Mouse (Mus musculus) layer of hippocampus, postnatal 25 days (tissue): ENCODE results near the gene Usp36. TPM values are rescaled to one million over a fixed set of nuclear protein-coding genes. Genes with fewer than 3 reads are reported as not detected.
"Not testable (repeated sequence)": the region's sequence is repeated elsewhere in the genome, so short reads cannot be mapped to it uniquely, and the experiment has no call there.

Experiments used
- DNase-seq, 2 experiments: peaks; one replicate each; pipeline ENCODE4 v3.0.0; 2022; ENCODE audit warnings: mixed read lengths in 2 of 2, low spot score in 1 of 2; ENCODE audit errors: extremely low spot score in 1 of 2
- total RNA-seq, 2 experiments: library from RNA; stranded (reverse); gene quantifications; 2 replicates each; pipeline ENCODE4 v1.2.3; 2021

The Usp36 gene
- total RNA-seq = 10 to 100 TPM; 20.3 to 26.7 TPM

GRCm38 (mm10) chr11:118289999-118290889, at the start of gene Usp36:
Gene Usp36, minus strand, starts transcription at chr11:118290244.
- DNase-seq = peak; percentile 99 to 100

- DNase-seq = no peak
Measured at GRCm38 (mm10) chr11:118337491-118338168, 47.6 kb upstream of the Usp36 start.

GRCm38 (mm10) chr11:118333431-118333830, 43.4 kb upstream of the Usp36 start:
- DNase-seq = no peak

DNA sequence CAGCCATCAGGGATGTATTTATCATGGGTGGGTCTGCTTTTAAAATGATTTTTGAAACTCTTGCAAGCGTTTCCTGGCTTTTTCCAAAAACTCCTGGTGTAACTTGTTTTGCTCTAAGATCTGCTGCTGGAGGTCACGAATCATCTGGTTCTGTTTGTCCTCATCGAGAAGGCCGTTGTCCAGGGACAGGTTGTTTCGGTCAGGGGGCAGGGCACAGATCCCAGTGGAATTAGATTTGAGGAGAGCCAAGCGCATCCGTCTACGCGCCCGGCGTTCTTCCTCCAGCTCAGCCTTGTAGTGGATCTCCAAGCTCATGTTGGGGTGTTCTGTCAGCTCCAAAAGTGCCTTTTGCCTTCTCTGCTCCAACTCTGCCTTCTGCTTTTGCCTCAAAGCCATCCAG, 42.3 kb upstream of the Usp36 start:
- no peak for DNase-seq

DNA sequence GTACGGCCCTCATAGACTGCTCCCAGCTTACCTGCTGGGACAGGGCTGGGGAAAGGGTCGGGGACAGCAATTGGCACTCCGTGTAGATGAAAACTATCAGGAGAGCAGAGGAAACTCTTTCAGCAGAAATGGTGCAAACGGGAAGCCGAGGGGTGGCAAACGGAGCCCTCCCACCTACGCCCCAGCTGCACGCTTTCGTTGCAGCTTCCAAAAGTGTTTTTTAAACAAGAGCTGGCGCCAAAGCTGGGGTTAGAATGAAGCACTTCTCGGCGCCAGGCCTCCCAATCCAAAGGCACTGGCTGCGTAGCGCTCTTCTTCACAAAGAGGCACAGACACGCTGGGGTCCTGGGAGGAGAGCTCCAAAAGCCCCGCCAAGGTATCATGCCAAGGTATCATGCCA, 40.7 kb upstream of the Usp36 start:
- peak in 1 of 2 experiments; percentile 54 for DNase-seq

GRCm38 (mm10) chr11:118330361-118330760, 40.3 kb upstream of the Usp36 start:
- no peak for DNase-seq

DNA sequence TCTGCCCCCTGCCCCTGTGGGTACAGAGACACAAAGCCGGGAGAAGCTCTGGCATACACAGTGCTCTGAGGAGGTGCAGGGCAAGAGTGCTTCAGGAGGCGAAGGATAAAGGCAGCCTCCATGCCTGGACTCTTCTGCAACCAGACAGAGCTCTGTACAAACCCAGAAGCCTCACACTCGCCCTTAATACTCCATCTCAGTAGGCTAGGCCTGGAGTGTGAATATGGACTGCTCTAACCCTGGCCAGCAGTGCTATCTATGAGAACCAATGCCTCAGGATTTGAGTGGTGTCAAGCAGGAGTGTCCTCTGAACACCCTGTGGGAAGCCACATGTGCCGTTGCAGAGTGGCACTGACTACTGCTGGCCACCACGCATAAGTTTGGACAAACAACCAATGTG, 38.9 kb upstream of the Usp36 start:
- no peak for DNase-seq

GRCm38 (mm10) chr11:118328511-118328910, 38.5 kb upstream of the Usp36 start:
- DNase-seq = no peak

GRCm38 (mm10) chr11:118326991-118327971, 37.2 kb upstream of the Usp36 start:
- DNase-seq = peak; percentile 63 to 73

DNA sequence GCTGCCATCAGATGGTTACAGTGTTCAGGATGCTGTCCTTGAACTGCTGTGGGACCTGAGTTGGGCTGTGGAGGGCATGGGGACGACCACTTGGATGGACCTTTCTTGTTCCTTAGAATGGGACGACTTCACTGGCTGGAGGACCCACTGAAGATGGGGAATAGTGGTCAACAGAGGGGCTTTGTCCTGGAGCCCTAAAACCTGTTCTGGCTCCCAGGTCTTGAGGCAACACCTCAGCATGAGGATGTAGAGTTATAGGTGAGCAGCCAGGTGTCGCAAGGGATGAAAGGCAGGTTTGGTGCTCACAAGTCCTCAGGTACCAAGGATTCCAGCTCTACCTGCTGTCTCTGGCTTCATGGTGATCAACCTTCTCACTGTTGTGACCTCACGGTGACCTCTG, 36.4 kb upstream of the Usp36 start:
- no peak for DNase-seq

DNA sequence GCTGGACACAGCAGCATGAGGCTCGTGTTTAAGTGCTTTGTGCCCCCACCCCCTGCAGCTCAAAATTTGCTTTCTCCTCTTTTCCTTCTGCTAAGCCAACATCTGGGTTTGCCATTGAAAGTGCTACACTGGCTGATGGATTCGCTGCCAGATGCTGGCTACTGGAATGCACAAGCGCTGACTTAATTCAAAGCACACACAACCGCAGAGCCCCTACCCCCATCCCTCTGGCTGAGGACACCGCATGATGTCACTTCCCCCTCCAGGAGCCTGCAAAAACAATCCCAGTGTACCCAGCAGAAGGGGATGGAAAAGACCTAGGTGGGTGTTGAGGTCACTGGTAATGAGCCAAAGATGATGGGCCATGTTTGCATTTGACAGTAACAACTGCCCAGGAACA, 34.5 kb upstream of the Usp36 start:
- DNase-seq = no peak

DNA sequence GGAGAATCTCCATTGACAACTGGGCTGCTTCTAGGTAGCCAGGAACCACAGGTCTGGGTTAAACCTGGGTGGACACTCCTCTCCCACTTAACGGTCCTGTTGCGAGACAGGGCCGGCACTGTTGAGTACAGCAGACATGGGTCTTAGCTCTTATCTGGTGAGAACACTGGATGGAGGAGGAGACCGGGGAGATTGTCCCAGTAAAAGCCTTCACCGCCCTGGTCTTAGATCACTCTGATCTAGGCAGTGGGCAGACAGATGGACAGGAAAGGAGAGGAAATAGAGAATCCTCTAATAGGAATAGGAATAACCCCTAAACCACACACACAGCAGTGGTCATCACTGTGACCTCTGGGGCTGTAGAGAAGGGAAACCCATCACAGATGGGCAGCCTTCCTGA, 33.9 kb upstream of the Usp36 start:
- DNase-seq = no peak

DNA sequence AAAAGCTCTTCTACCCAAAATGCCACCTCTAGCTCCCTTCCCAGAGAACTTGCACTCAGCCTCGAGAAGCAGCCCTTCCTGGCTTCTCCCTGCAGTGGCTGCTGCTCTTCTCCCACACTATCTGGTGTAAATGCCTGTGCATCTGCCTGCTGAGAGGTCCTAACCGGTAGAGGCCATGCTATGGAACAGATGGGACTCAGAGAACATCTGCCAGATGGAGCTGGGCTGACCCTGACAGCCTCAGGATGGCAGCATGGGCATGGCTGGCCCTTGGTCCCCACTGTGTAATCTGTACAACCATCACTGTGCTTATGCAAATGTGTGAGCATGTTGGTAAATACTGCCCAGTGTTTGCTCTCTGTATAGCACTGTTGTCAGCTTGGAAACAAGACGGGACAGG, 32.6 kb upstream of the Usp36 start:
- no peak for DNase-seq

DNA sequence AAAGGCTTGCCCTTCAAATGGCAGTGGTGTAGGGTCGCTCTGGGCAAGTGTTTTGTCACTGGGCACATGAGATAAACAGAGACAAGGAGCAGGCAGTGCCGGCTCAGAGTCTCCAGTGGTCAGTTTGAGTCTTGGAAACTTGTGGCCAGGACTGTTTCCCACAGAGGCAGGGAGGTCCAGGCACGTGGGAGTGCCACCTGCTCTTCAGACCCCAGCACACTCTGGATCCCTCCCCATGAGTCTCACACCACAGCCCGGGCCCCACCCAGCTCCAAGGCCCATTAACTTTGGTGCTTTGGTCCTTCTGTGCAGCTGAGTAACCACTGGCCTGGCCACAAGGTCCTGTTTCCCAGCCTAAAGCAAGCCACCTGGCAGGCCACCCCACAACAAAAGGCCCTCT, 31.9 kb upstream of the Usp36 start:
- DNase-seq = no peak

- DNase-seq = peak in 1 of 2 experiments; percentile 35
Measured at GRCm38 (mm10) chr11:118321500-118321899, 31.5 kb upstream of the Usp36 start.

DNA sequence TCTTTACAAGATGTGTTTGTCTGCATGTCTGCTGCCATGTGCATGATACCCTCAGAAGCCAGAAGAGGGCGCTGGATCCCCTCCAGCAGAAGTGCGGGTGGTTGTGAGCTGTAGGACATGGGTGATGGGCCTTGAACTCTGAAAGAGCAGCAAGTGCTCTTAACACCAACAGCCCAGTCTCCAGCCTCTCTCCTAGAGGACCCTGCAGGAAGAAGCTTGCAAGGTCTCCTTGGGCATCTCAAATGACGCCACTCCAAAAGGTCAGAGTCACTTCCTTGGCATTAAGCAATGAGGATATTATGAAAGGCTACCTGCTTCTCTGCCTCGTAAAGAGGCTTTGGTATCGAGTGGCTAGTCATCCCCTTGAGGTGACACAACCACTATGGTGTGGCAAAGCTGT, 28.6 kb upstream of the Usp36 start:
- DNase-seq = peak in 1 of 2 experiments; percentile 47

DNA sequence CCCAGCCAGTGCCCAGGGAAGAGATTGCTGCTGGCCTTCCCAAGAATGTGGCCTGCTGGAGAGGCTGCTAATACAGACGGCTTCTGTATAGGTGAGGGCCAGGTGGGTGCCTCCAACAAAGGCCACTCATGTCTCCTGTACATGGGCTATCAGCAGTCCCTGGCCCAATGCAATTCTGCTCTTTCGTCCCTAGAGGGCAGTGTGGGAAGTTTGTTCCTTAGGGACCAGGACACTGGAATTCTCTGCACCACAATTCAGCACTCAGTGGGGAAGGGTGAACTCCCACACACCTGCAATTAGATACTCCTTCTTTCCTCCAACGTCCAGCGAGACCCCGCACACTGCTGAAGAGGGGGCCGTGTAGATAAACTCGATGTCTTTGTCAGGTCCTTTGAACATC, 27.1 kb upstream of the Usp36 start:
- peak in 1 of 2 experiments; percentile 50 for DNase-seq

DNA sequence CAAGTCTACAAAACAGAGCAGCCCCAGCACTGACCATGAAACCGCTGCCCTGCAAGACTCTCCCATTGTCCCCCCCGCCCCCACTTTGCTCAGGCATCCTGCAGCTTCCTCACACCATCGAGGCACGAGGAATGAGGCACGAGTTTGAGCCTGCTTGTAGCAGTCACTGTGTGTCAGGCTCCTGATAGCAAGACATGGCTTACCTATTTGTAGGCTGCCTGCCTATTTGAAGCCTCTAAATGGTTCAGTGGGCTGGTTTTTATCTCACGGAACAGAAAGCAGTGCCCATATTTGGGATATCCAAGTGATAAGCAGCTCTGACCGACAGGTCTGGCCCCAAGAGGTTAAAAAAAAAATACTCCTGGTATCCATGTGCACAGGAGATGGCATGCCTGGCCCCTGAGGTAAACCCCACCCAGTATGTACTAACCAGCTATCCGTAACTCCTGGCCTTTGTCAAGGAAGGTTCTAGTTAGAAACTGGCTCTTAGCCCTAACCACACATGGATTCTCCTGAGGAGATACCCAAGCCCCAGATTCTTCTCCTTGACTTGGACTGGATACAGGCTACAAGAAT, 26.3 kb upstream of the Usp36 start:
- DNase-seq = no peak

DNA sequence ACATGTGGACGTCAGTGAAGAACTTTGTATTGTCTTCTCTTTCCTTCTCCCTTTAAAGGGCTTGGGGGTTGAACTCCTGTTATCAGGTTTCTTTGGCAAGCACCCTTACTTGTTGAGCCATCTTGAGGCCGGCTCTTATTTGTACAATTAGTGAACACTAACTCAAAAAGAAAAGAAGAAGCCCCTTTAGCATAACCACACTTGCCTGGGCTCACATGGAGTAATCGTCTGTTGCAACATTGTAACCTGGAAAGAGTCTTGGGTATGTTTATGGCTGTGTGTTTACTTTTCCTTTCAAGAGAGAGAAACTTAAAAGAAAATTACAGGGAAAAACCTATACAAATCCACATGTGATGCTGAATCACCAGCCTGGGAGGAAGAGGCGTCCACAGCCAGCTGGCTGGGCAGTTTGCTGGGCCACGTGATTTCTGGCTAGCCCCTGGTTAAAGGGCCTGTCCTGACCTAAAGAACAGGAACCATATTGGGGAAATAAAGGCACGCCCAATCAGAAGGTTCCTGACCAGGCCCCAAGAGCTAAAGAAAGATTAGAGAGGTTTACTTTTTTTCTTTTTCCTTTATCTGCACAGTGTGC, 22.2 kb upstream of the Usp36 start:
- DNase-seq = no peak

- not testable (repeated sequence) for DNase-seq
Measured at GRCm38 (mm10) chr11:118307962-118308361, 17.9 kb upstream of the Usp36 start.
